Mouse (Mus musculus): ENCODE data around the gene Drg1.
"Not testable (repeated sequence)": the region's sequence is repeated elsewhere in the genome, so short reads cannot be mapped to it uniquely, and the experiment has no call there.

GRCm38 (mm10) chr11:3156991-3157390, 109.2 kb downstream of the Drg1 start:
- not testable (repeated sequence) for TF ChIP-seq CTCF, EP300 (IDR thresholded peaks at IDR 0.05)
